Mouse (Mus musculus) c-Kit-negative CD71-positive TER-119-positive erythroid progenitor cells, embryonic 14.5 days (primary cell): ENCODE data around the gene Calcb.

Experiments used
- DNase-seq: peaks from one replicate; pipeline ENCODE4 v3.0.0-alpha.2; 2013; ENCODE audit warnings: low read depth, low spot score

Calcb gene

GRCm38 (mm10) chr7:114753471-114753870 lies 35.0 kb downstream of the Calcb start:
- DNase-seq: no peak

- DNase-seq: no peak
These were observed 35.8 kb downstream of the Calcb start for GRCm38 (mm10) chr7:114754196-114754595.

- no peak for DNase-seq
These were observed 36.2 kb downstream of the Calcb start for GRCm38 (mm10) chr7:114754626-114755025.

GRCm38 (mm10) chr7:114762660-114763059 lies 44.2 kb downstream of the Calcb start:
- DNase-seq: no peak

- no peak for DNase-seq
These were observed 46.8 kb downstream of the Calcb start for GRCm38 (mm10) chr7:114765273-114765672.

- DNase-seq: no peak
These were observed 48.1 kb downstream of the Calcb start for GRCm38 (mm10) chr7:114766523-114766922.

- DNase-seq: no peak
These were observed 50.1 kb downstream of the Calcb start for GRCm38 (mm10) chr7:114768516-114768915.

- no peak for DNase-seq
These were observed 50.6 kb downstream of the Calcb start for GRCm38 (mm10) chr7:114769041-114769440.

- no peak for DNase-seq
These were observed 52.1 kb downstream of the Calcb start for GRCm38 (mm10) chr7:114770586-114770985.

- DNase-seq: no peak
These were observed 53.4 kb downstream of the Calcb start for GRCm38 (mm10) chr7:114771801-114772200.
